Mouse (Mus musculus): ENCODE measurements around the gene Mettl25. TPM values are rescaled to one million over a fixed set of nuclear protein-coding genes. Genes with fewer than 3 reads are reported as not detected.

The Mettl25 gene
- polyA plus RNA-seq (2017; shearing (Covaris generic)) = 9.6 TPM

DNA sequence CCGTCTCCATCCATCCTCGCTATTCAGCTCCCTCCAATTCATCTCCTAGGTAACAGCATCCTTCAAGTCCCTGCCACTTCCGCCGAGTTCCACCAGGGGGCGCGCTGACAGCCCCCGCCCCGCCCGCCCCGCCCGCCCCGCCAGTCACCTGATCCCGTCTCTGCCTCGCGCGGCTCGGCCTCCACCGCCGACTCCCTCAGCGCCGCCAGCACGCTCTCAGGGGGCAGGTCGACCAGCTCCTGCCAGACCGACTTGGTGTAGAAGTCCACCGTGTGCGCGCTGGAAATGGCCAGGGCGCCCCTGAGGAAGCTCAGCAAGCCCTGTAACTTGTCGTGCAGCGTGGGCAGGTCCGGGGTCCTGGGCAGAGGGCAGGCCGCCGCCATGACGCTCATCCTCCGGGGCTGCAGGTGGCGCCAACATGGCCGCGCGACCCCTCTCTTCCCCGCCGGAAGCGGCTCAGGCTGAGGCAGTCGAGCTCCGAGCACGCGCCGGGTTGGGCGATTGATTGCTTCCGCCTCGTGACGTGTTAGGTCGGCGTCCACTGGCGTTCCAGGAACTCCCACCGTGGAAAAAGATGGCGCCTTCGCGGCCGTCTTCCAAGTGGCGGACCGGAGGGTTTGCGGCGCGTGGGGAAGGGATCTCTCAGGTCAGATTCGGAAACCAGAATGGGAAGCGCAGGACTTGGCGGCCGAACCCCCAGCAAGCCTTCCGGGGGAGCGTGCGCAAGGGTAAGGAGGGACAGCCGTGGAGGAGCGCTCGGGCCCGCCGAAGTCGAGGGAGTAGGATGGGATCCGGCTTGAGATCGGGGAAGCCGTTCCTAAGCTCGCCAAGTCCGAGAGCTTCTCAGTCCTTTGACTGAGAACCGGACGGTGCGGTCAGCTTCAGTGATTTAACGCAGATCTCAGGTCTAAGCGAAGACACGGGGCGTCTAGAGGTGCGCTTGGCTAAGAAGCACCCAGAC lies at the start of gene Mettl25, which contains the start of gene Ccdc59:
Gene Mettl25 (minus strand): TSS at position 453 of the 961 bp plus-strand sequence.
Gene Ccdc59 (plus strand): TSS at position 140 of the 961 bp plus-strand sequence.

Other genes with a start within 250 kb of the Mettl25 start
- 68.4 TPM for gene Ccdc59, start 313 bp downstream of the Mettl25 start, polyA plus RNA-seq (2017; shearing (Covaris generic))

Data from activated CD4-positive, CD25-positive, alpha-beta regulatory T cell, adult 9 weeks (primary cell).